Mouse (Mus musculus): ENCODE measurements at regions not wholly inside any gene's neighbourhood (a gene's known extent, or its start where the extent isn't known, plus 50 kb on each side); places are given as distances from the start of the nearest gene placed in this dataset.

GRCm38 (mm10) chr3:59456938-59457337 is 112.7 kb upstream of the Igsf10 start:
- TF ChIP-seq EP300 (IDR thresholded peaks at IDR 0.05) (no peak), CTCF (IDR thresholded peaks at IDR 0.05) (no peak)

Data from lung, postnatal 0 days (tissue).